Mouse (Mus musculus) thymus, postnatal 25 days (tissue): ENCODE results near the gene Slc22a6.

ENCODE experiments used
- DNase-seq: peaks from one replicate; pipeline ENCODE4 v3.0.0; 2022

Slc22a6 gene

DNA sequence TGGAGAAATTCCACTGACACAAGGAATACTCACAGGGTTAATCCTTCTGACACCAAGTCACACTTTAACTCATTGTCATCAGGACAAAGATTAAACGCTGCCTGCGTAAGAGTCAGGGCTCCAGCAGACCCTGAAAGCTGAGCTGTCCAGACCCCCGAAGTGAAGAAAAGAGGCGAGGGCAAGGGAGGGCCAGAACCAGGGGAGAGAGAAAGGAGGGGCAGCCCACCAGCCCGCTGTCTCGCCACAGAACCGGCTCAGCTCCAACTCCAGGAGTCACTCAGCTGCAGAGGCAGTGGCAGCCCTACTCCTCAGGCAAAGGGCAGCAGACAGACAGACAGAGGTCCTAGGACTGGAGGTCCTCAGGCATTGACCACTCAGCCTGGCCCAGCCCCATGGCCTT, at the start of gene Slc22a6:
Gene Slc22a6, plus strand, starts transcription at position 136 of the 400 bp plus-strand sequence.
- no peak for DNase-seq

- DNase-seq = peak; percentile 53
Measured at GRCm38 (mm10) chr19:8569453-8569863, 48.4 kb upstream of the Slc22a6 start.

DNA sequence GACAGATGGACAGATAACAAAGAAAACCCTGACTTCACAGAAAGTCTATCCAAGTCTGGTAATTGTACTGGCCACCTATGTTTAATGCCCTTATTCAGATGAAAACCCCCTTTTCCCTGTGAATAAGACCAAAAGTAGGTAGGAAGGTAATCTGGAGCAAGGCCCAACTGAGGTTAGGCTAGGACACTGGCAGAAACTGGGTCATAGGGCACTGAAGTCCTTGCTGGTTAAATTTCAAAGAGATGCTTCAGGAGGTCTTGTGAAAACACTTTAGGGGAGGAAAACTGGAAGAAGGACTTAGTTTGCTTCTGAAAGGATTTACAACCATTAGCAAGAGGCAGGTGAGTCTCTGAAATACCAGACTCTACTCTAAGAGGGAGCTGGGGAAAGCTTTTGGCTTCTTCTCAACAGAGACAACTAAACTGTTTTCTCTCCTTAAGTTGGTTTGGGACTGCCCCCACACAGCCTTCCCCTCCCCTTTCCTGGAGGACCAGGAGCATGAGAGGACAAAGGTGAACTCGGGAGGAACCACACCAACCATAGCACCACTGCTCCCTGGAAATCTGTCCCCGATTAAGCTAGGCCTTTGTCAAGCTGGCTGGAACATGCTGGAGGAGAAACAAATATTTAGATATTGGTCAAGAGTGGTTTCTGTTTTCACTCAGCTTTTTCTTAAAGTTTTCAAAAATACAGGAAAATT, 47.3 kb upstream of the Slc22a6 start:
- no peak for DNase-seq

- peak; percentile 53 for DNase-seq
Measured at GRCm38 (mm10) chr19:8571746-8572145, 46.1 kb upstream of the Slc22a6 start.

- DNase-seq = no peak
Measured at GRCm38 (mm10) chr19:8572485-8572884, 45.4 kb upstream of the Slc22a6 start.

GRCm38 (mm10) chr19:8577432-8577831, 40.4 kb upstream of the Slc22a6 start:
- no peak for DNase-seq

- DNase-seq = peak; percentile 64
Measured at GRCm38 (mm10) chr19:8578293-8578969, 39.4 kb upstream of the Slc22a6 start.

GRCm38 (mm10) chr19:8578970-8579342, 38.9 kb upstream of the Slc22a6 start:
- DNase-seq = no peak

DNA sequence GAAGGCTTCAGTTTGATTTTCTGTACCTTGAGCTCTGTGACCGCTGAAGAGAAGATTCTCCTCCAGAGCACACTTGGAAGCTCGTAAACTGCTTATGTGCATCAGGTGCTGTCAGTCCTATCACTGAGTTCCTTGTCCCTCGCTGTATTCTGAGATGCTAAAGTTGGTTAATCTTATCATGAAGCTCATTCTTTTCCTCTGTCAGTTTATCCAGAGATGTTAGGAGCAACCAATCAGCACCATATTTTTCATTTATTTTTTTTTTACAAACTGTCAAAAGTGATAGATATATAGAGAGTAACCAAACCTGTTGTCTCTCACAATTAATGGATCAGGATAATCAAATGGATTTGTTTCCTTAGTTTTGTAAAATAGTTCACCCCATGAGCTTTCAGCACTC, 32.5 kb upstream of the Slc22a6 start:
- no peak for DNase-seq

DNA sequence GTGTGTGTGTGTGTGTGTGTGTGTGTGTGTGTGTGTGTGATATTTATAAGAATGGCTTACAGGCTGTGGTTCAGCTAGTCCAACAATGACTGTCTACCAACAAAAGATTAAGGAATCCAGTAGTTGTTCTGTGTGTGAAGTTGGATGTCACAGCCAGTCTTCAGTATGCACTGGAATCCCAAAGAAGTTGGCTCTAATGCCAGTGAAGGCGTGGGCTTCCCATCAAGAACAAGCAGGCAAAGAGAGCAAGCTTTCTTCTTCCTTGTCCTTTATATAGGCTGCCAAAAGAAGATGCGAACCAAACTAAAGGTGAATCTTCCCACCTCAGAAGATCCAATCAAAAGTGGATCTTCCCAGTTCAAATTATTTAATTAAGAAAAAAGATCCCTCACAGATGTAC, 31.9 kb upstream of the Slc22a6 start:
- DNase-seq = no peak

GRCm38 (mm10) chr19:8586350-8586749, 31.5 kb upstream of the Slc22a6 start:
- DNase-seq = no peak

DNA sequence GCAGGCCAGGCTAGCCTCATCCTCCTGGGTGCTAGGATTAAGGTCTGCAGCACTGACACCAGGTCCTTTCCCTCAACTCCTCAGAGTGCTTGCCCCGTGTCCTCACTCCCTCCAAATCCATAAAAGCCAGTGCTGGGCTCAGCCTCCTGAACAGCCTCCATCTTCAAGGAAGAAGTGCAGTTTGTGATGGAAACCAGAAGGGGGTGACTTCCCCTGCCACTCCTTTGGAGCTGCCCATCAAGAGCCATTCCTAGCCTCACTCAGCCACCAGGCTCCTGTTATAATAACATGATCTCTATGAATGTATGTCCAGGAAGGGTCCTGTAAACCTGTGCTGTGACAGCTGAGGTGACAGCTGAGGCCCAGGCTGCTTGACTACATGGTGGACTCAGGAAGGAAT, 30.5 kb upstream of the Slc22a6 start:
- DNase-seq = no peak

DNA sequence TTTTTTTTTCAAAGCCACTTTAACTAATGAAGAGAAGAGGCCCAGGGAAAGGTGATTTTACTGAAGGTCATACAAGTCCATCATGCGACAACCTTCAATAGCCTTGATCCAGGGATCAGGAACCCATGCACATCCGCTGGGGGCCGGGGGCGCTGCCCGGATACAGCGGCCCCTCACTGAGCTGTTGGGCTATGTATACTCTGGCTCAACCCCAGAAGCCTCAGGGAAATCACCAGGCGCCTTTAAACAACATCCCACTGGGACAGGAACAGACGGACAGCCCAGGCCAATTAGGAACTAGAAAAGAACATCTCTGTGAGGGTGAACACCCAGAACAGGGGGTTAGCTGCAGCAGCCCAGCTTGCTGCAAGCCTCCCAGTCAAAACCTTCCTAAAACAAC, 26.9 kb upstream of the Slc22a6 start, which contains the start of gene Slc22a8:
Gene Slc22a8, plus strand, starts transcription at position 301 of the 400 bp plus-strand sequence.
- DNase-seq = no peak

DNA sequence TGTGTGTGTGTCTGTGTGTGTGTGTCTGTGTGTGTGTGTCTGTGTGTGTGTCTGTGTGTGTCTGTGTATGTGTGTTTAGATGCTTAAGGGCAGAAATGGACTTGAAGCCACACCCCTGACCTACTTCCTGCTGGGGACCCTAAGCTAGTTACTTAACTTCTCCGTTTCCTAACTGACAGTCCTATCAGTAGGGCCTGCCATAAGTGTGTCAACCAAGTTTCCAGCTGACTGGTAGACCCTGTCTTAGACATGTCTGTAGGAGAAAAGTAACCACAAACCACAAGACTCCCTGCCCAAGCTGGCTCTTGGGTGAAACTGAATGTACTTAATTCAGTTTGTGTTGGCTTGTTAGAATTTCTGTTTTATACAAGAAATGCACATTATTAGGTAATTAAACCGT, 25.7 kb upstream of the Slc22a6 start:
- DNase-seq = peak; percentile 62

DNA sequence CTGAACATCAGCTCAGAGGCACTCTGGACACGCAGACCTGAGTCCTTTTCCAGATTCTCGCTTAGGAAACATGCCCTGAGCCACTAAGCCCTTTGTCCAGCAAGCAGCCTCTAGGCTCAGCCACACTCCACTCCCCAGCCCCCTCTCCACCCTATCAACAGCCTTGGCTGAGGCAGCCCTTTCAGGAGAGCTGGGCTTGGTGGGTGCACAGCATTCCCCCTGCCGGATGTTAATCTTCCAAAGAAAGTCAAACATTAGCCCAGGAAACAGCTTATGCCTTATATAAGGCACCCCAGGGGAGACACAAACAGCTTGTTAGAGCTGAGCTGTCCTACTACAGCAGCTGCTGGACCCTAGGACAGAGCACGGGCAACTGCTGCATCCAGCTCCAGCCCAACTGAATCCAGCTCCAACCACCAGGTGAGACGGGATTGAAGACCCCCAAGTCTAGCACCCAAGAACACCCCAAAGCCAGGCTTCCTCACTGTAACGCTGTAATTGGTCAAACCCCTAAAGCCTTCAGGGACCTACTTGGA, 24.9 kb upstream of the Slc22a6 start:
- peak; percentile 28 for DNase-seq

- DNase-seq = no peak
Measured at GRCm38 (mm10) chr19:8593833-8594232, 24.0 kb upstream of the Slc22a6 start.

DNA sequence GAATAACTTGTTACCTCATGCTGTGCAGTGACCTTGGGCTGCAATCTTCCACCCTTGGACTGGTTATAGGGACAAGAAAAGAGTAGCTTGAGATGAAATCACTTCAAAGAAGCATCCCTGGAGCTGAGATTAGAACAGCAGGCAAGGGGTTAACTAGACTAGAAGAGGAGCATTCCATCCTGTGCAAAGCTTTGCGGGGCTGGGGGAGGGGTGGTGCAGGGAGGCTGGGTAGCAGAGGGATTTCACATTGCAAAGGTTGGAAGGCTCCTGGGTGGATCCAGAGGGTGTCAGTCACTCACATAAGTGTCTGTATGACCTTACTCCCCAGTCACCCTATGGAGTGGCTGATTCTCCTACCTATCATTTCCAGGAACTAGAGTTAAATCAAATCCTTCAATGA, 23.3 kb upstream of the Slc22a6 start:
- DNase-seq = no peak

DNA sequence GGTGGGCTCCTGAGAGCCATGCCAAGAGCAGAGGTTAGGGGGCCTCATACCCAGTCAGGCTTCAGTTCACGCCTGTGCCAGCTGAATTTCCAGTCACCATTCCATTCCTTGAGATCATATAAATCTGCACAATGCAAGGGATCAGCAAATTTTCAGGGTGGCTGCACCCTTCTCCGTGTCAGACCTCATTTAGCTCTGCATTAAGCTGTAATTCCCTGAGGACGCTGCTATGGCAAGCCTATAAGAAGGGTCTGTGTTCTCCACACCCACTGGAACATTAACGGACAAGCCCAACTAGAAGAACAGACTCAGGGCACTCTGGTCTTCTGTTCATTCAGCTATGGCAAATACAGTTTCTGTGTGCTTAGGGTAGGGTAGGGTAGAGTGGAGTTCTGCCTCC, 20.6 kb upstream of the Slc22a6 start:
- DNase-seq = no peak

DNA sequence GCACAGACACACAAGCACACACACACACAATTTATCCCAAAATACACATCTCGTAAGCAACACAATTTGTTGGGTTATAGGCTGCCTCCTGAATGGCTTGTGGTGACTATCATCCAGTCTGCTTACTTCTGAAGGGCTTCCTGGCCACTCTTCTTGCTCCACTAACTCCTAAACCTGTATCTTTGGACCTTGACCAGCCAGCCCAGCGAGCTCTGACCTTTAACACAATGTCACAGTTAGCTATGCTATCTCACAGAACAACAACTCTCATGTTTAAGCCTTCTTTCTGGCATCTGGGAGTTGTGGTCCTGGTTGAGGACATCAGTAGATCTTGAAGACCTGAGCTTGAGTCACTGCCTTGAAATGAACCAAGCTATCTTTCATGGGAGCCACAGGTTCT, 18.6 kb upstream of the Slc22a6 start:
- DNase-seq = no peak

GRCm38 (mm10) chr19:8601922-8602321, 15.9 kb upstream of the Slc22a6 start:
- DNase-seq = no peak

GRCm38 (mm10) chr19:8602914-8603313, 14.9 kb upstream of the Slc22a6 start:
- no peak for DNase-seq

DNA sequence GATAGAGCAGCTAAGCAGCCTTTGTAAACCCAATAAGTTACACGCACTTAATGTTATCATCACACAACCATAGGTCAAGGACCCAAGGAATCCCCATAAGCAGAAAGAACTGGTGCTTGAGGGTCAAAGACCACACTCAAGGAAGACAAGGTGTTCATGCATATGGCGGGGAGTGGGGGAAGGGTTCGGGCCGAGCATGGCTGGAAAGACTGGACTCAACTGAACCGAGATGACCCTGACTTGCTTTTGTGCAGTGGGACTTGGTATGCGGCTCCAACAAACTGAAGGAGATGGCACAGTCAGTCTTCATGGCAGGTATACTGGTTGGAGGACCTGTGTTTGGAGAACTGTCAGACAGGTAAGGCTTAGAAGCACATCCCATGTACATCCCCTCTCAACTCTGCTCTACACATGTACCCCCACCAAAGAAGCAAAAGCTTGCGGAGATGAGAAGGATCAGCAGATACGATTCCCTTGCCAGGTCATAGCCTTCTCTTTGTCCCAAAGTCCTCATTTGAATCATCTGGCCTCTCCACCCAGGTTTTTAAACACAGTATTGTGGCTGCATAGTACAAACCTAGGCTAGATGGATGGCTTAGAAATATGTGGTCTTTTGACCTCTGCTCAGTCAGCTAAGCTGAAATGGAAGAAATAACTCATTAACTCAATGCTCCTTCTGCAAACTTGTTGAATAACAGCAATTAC, 13.2 kb upstream of the Slc22a6 start:
- DNase-seq = no peak

DNA sequence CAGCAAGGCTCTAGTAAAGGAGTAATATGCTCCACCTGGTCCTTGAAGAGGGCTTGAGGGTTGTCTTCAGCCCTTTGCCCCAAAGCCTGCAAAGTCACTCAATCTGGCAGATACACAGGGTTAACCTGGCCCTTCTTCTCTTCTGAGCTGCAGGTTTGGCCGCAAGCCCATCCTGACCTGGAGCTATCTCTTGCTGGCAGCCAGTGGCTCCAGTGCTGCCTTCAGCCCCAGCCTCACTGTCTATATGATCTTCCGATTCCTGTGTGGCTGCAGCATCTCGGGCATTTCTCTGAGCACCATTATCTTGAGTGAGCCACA, 12.6 kb upstream of the Slc22a6 start:
- DNase-seq = no peak
